Mouse (Mus musculus): Measurements from ENCODE around the gene Tns2. TPM values are rescaled to one million over a fixed set of nuclear protein-coding genes. Genes with fewer than 3 reads are reported as not detected.
A peak's percentile ranks its signal among the peaks of the same experiment; 100 is the strongest.

Tns2 gene
- total and polyA plus RNA-seq, 3 experiments, result 0.42 to 3.1 TPM; not detected in 1

DNA sequence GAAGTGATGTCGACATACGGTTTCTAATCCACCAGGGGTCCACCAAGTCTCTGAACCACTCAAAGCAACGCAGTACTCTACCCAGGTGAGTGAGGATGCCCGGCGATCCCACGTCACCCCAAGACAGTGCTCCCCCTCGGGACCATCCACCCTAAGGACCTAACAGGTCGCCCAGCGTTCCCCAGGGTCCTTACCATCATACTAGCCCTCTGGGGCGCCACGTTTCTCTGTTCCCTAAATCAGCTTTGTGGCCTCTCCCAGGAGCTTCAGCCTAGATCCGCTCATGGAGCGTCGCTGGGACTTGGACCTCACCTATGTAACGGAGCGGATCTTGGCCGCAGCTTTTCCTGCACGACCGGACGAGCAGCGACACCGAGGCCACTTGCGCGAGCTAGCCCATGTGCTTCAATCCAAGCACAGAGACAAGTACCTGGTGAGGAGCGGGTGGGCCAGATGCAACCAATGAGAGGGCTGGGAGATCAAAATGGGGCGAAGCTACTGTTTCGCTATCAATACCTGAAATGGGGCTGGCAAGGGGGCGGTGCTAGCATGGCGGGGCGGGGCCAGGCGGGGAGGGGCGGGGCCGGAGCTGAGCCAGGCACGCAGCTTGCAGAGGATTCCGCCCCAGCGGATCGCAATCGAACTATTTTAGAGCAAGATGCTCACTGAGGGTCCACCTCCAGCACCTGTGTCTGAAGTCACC, 6.7 kb downstream of the Tns2 start (continued):
- TF ChIP-seq USF2 (IDR thresholded peaks at IDR 0.05; ENCODE audit: borderline replicate concordance in 1 of 2, insufficient read depth in 1 of 2, low read depth in 1 of 2, low read length in 2 of 2) (no peak), TCF12 (IDR thresholded peaks at IDR 0.05; ENCODE audit: low read depth, low read length) (0 out of 2 replicates have a peak, but pooled peaks have one; percentile 17), USF1 (IDR thresholded peaks at IDR 0.05; ENCODE audit: low read depth, low read length) (no peak), GATA1 (IDR thresholded peaks at IDR 0.05; ENCODE audit: low read depth, low read length) (no peak), BHLHE40 (IDR thresholded peaks at IDR 0.05; ENCODE audit: borderline replicate concordance, low read depth, low read length) (no peak), ZMIZ1 (IDR thresholded peaks at IDR 0.05; ENCODE audit: low read depth, low read length) (no peak), EP300 (IDR thresholded peaks at IDR 0.05; ENCODE audit: low read depth in 1 of 2, low read length in 2 of 2) (no peak), ZKSCAN1 (IDR thresholded peaks at IDR 0.05; ENCODE audit: low read depth, low read length) (no peak), SMC3 (IDR thresholded peaks at IDR 0.05; ENCODE audit: low read depth, low read length) (no peak), MEF2A (IDR thresholded peaks at IDR 0.05; ENCODE audit: extremely low read depth, insufficient replicate concordance, low read depth, low read length, poor library complexity, severe bottlenecking) (no peak), ETS1 (IDR thresholded peaks at IDR 0.05; ENCODE audit: low read depth, low read length) (no peak), TAL1 (IDR thresholded peaks at IDR 0.05; ENCODE audit: low read length) (no peak)

DNA sequence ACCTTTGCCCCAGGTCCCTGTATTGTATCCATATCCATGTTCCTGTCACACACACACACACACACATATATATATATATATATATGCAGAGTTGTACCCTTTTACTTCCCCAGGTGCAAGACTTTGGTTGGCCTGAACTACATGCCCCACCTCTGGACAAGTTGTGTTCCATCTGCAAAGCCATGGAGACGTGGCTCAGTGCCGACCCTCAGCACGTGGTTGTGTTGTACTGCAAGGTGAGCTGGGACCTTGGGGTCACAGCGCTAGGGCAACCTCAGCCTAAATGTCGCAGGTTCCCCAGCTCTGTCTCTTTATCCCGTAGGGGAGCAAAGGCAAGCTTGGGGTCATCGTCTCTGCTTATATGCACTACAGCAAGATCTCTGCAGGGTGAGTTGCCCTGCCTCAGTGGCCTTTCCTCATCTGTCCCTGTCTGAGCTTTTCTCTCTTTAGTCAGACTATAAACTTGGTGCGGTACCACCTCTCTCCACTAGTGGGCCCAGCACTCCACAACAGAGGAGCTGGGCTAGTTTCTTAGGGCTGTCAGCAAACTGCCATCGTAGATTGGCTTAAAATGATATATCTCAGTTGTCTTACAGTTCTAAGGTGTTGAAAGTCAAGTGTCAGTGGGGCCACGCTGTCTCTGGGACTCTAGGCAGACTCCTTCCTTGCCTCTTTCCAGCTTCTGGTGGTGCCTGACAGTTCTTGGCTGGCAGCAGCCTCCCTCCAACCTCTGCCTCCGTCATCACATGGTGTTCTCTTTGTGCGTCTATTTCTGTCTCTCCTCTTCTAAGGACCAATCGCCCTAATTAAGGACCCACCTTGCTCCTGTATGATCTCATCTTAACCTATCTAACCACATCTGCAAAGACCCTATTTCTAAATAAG, 7.7 kb downstream of the Tns2 start:
- H3K27me3 ChIP-seq (ENCODE audit: control insufficient read depth in 1 of 2, insufficient read depth in 2 of 2, low read length in 2 of 2), result no peaks in the 10 kb centered on the region
- no peaks in the 10 kb centered on the region for H3K9me3 ChIP-seq (replicated peaks; ENCODE audit: insufficient read depth, low read length)
- no peak overlapping the region for H3K27ac ChIP-seq (ENCODE audit: control insufficient read depth, low read depth, low read length)
- H3K4me3 ChIP-seq (ENCODE audit: control insufficient read depth in 1 of 2, insufficient read depth in 1 of 2, low read depth in 2 of 2, low read length in 2 of 2), result peak overlapping the region in 1 of 2 experiments; percentile 96; a peak in 2 of 4 replicates
- H3K36me3 ChIP-seq (ENCODE audit: control insufficient read depth in 1 of 2, insufficient read depth in 2 of 2, low read length in 2 of 2), result peaks cover 0 to 5% of the 10 kb centered on the region in 2 experiments; a peak in 2 of 4 replicates
- H3K79me2 ChIP-seq (ENCODE audit: control insufficient read depth, insufficient read depth, low read length, poor library complexity), result no peaks in the 10 kb centered on the region
- peak; percentile 93 for DNase-seq (ENCODE audit: low read depth, low spot score)
- no peak overlapping the region; the same call in 1 of the 2 replicates for H3K9ac ChIP-seq (ENCODE audit: control insufficient read depth, low read depth, low read length, poor library complexity, severe bottlenecking)
- peaks cover 18 to 19% of the 10 kb centered on the region in 2 experiments for H3K4me1 ChIP-seq (ENCODE audit: control insufficient read depth in 1 of 2, insufficient read depth in 2 of 2, low read length in 2 of 2)
- no peak for TF ChIP-seq GATA1 (IDR thresholded peaks at IDR 0.05; ENCODE audit: low read depth, low read length)
- no peak for TF ChIP-seq USF1 (IDR thresholded peaks at IDR 0.05; ENCODE audit: low read depth, low read length)
- no peak for TF ChIP-seq MAFK (IDR thresholded peaks at IDR 0.05; ENCODE audit: borderline replicate concordance, low read depth, low read length)
- TF ChIP-seq GABPA (IDR thresholded peaks at IDR 0.05; ENCODE audit: low read depth, low read length), result no peak
- TF ChIP-seq KAT2A (conservative IDR thresholded peaks at IDR 0.05; ENCODE audit: low read depth, low read length), result no peak
- no peak; the same call in 1 of the 2 replicates for TF ChIP-seq BHLHE40 (IDR thresholded peaks at IDR 0.05; ENCODE audit: borderline replicate concordance, low read depth, low read length)
- no peak for TF ChIP-seq JUND (IDR thresholded peaks at IDR 0.05; ENCODE audit: low read depth, low read length)
- TF ChIP-seq CTCF (IDR thresholded peaks at IDR 0.05 in 2 of 3, conservative IDR thresholded peaks at IDR 0.05 in 1 of 3; ENCODE audit: control insufficient read depth in 1 of 3, insufficient read depth in 1 of 3, low read depth in 2 of 3, low read length in 3 of 3, poor library complexity in 1 of 3, severe bottlenecking in 1 of 3), result peak; percentile 76 to 95 (median 91)
- TF ChIP-seq RCOR1 (IDR thresholded peaks at IDR 0.05; ENCODE audit: low read depth, low read length), result no peak
- no peak for TF ChIP-seq UBTF (IDR thresholded peaks at IDR 0.05; ENCODE audit: borderline replicate concordance, insufficient read depth, low read depth, low read length)
- TF ChIP-seq ETS1 (IDR thresholded peaks at IDR 0.05; ENCODE audit: low read depth, low read length), result 0 out of 2 replicates have a peak, but pooled peaks have one; percentile 25
- no peak for TF ChIP-seq MEF2A (IDR thresholded peaks at IDR 0.05; ENCODE audit: extremely low read depth, insufficient replicate concordance, low read depth, low read length, poor library complexity, severe bottlenecking)
- TF ChIP-seq CHD2 (IDR thresholded peaks at IDR 0.05; ENCODE audit: low read length), result no peak
- 0 out of 2 replicates have a peak, but pooled peaks have one; percentile 7 for TF ChIP-seq TBP (IDR thresholded peaks at IDR 0.05; ENCODE audit: low read depth, low read length)
- TF ChIP-seq MAX (IDR thresholded peaks at IDR 0.05; ENCODE audit: low read length), result peak; percentile 56
- TF ChIP-seq RAD21 (IDR thresholded peaks at IDR 0.05; ENCODE audit: low read depth, low read length), result peak; percentile 68
- no peak for TF ChIP-seq ZNF384 (IDR thresholded peaks at IDR 0.05; ENCODE audit: low read depth, low read length)
- TF ChIP-seq MYB (IDR thresholded peaks at IDR 0.05; ENCODE audit: low read depth, low read length), result no peak
- TF ChIP-seq SMC3 (IDR thresholded peaks at IDR 0.05; ENCODE audit: low read depth, low read length), result peak; percentile 53
- no peak for TF ChIP-seq ZMIZ1 (IDR thresholded peaks at IDR 0.05; ENCODE audit: low read depth, low read length)
- TF ChIP-seq E2F4 (IDR thresholded peaks at IDR 0.05; ENCODE audit: borderline replicate concordance, low read depth, low read length), result no peak
- no peak for TF ChIP-seq NELFE (IDR thresholded peaks at IDR 0.05; ENCODE audit: low read depth, low read length)
- TF ChIP-seq POLR2AphosphoS5 (IDR thresholded peaks at IDR 0.05; ENCODE audit: borderline replicate concordance, low read depth, low read length), result no peak
- TF ChIP-seq MAZ (IDR thresholded peaks at IDR 0.05; ENCODE audit: low read depth, low read length), result peak; percentile 66; the same call in 1 of the 2 replicates
- TF ChIP-seq ZKSCAN1 (IDR thresholded peaks at IDR 0.05; ENCODE audit: low read depth, low read length), result no peak

Data from MEL (cell line).